Mouse (Mus musculus) G1E (cell line): ENCODE results near the gene Sap30bp.

ENCODE experiments used
- CTCF ChIP-seq: IDR thresholded peaks from 2 replicates; pipeline ENCODE4 v1.5.1; 2012; ENCODE audit warnings: low read depth, low read length, inconsistent platforms, mixed read lengths
- GATA1 ChIP-seq: IDR thresholded peaks from 2 replicates; pipeline ENCODE4 v1.6.1; 2012; ENCODE audit warnings: borderline replicate concordance, low read length, inconsistent platforms, mixed read lengths
- GATA2 ChIP-seq: IDR thresholded peaks from 2 replicates; pipeline ENCODE4 v1.6.1; 2012; ENCODE audit warnings: low read depth, low read length, inconsistent platforms, borderline replicate concordance
- POLR2AphosphoS5 ChIP-seq: IDR thresholded peaks from 2 replicates; pipeline ENCODE4 v1.6.1; 2012; ENCODE audit warnings: low read depth, low read length, inconsistent platforms; ENCODE audit not compliant: insufficient replicate concordance

GRCm38 (mm10) chr11:115997662-115998061, 64.6 kb downstream of the Sap30bp start:
- no peak for TF ChIP-seq CTCF
- TF ChIP-seq POLR2AphosphoS5: no peak
- no peak for TF ChIP-seq GATA1
- TF ChIP-seq GATA2: no peak
